Mouse (Mus musculus): Measurements from ENCODE around the gene Nfkbie. TPM values are rescaled to one million over a fixed set of nuclear protein-coding genes. Genes with fewer than 3 reads are reported as not detected.

Nfkbie gene
- total and polyA plus RNA-seq, 3 experiments = 3.0 to 5.6 (median 5.2) TPM

DNA sequence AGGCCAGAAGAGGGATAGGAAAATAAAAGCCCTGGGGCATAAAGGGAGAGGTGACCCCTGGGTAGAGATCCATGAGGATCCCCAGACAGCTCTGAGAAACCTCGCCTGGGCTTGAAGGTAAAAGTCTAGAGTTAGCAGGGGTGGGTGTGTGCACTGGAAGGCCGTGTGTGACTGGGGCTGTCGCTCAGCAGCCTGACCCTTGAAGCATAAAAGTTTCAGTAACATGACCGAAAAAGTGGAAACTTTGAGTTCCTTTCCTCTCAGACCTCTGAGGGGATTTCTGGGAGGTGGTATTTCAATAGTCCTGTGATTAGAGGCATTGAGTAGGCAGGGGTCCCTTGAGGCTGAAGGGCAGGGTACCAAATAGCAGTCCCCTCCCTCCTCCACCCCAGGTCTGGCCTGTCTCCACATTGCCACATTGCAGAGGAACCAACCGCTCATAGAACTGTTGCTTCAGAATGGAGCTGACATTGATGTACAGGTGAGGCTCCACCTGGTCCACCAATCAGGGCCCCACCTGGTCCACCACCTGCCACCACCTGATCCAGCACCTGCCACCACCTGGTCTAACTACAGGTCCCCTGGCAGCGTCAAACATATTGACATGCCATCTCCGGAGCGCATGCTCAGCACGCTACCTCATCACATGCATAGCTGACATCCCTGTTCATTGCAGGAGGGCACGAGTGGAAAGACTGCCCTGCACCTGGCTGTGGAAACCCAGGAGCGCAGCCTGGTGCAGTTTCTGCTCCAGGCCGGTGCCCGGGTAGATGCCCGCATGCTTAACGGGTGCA lies 4.4 kb downstream of the Nfkbie start:
- DNase-seq = peak; percentile 8

DNA sequence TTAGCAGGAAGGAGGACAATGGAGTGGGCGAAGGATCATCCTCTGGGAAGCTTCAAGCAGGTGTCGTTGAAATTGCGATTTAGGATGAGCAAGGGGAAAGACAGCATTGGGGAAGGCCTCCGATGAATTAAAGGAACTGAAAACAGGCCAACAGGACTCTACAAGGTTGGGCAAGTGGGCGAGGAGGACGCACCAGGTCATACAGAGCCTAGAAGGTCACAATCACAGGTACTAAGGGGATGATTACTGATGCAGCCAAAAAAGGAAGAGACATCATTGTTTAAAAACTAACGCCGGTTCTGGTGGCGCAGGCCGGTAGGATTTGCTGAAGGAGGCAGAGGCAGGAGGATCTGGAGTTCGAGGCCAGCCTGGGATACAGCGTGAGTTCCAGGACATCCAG lies 7.7 kb downstream of the Nfkbie start:
- peak; percentile 3 for DNase-seq

DNA sequence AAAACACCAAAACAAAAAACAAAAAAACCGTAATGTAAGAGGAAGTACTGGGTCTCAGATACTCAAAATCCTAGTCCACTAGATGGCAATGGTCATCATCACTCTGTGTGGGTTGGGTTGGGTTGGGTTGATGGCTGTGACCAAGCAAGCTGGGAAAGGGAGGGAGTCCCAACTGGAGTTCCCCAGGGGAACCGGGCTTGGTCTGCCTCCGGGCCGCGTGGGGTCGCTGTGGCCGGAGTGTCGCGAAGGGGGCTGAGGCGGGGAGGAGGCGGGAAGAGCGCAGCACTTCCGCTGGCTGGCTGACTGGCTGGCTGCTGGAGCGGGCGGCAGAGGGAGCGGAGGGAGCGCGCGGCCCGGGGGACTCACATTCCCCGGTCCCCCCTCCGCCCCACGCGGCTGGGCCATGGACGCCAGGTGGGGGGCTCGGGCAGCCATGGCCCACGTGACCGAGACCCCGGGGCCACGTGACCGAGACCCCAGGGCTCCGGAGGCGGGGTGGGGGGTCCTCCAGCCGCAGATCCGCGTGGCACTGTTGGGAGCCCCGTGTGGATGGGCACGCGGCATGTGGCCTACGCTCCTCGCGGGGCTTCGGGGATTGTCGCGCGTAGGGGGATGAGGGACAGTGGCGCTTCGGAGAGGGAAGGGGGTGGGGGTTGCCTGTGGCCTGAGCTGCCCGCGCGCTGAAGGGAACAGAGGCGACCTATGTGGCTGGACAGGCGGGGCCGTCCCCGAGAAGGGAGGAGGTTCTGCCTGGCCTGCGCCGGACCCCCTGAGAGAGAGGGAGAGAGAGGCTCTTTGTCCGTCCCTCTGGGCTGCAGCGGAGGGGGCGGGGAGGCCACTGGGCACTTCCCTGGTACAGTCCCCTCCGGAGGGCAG lies 8.4 kb downstream of the Nfkbie start, which contains the start of gene Slc35b2:
TSS of gene Slc35b2 (plus strand) at position 220 of the 876 bp plus-strand sequence.
- peak; percentile 98 for DNase-seq

DNA sequence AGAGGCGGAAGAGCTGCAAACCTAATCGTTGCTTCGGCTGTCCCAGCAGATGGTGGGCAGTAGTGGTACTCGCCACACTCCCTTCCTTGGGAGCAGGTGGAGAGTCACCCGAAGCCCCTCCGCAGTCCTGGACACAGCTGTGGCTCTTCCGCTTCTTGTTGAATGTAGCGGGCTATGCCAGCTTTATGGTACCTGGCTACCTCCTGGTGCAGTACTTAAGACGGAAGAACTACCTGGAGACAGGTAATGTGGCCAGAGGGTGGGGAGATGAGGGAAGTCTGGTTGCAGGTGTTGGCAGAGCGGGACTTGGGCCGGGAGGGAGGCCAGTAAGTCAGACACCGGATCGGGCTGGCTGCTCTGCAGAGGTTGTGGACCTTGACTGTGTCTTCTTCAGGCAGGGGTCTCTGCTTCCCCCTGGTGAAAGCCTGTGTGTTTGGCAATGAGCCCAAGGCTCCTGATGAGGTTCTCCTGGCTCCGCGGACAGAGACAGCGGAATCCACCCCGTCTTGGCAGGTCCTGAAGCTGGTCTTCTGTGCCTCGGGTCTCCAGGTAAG lies 9.1 kb downstream of the Nfkbie start:
- DNase-seq = peak; percentile 51

DNA sequence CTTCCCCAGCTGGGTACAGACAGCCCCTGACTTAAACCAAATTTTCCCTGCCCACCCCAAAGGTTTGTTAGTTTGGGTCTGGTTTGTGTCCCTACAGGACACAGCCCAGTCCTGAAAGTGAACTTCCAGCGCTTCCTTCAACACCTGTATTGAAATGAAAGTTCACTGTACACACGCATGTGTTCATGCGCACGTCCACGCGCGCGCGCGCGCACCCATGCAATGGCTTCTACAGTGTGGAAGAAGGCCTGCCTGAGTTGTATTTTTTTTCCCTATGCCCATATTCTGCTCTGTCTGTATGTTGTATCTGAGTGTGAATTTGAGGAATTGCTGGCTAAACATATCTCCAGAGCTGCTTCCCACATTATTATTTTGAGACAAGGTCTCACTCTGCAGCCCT lies 9.6 kb downstream of the Nfkbie start:
- no peak for DNase-seq

DNA sequence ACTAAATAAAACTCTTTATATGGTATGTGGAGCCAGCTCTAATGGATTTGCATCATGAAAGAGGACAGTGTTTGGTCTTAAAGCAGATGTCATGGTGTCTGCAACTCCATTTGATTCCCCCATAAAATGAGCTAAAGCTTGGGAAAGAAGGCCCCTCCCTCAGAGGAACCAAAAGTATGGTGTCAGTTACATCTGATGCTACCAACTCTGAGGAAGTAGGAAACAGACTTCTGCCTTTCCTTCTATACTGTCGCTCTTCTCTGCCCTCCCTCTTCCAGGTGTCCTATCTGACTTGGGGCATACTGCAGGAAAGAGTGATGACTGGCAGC lies 10.5 kb downstream of the Nfkbie start:
- no peak for DNase-seq

DNA sequence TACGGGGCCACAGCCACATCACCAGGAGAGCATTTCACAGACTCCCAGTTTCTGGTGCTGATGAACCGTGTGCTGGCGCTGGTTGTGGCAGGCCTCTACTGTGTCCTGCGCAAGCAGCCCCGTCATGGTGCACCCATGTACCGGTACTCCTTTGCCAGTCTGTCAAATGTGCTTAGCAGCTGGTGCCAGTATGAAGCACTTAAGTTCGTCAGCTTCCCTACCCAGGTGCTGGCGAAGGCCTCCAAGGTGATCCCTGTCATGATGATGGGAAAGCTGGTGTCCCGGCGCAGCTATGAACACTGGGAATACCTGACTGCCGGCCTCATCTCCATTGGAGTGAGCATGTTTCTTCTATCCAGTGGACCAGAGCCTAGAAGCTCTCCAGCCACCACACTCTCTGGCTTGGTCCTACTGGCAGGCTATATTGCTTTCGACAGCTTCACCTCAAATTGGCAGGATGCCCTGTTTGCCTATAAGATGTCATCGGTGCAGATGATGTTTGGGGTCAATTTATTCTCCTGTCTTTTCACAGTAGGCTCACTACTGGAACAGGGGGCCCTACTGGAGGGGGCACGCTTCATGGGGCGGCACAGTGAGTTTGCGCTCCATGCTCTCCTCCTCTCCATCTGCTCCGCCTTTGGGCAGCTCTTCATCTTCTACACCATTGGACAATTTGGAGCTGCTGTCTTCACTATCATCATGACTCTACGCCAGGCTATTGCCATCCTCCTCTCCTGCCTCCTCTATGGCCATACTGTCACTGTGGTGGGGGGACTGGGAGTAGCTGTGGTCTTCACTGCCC lies 11.1 kb downstream of the Nfkbie start:
- peak; percentile 45 for DNase-seq

DNA sequence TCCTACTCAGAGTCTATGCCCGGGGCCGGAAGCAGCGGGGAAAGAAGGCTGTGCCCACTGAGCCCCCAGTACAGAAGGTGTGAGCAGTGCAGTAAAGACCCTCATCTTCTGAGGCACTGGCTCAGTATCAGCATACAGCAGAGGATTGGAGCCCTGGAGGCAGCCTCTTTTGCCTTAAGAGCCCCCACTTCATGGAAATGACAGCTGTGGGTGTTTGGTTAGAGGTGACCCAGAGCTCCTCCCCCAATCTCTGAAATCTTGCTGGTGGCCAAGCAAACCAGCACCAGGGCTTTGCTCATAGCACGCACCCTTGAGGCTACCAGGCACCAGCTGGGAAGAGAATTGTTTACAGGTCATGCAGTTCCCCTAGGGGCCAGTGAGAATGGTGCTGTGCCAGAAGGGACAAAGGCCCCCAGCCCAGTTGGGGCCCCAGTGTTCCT lies 11.7 kb downstream of the Nfkbie start:
- DNase-seq = no peak

DNA sequence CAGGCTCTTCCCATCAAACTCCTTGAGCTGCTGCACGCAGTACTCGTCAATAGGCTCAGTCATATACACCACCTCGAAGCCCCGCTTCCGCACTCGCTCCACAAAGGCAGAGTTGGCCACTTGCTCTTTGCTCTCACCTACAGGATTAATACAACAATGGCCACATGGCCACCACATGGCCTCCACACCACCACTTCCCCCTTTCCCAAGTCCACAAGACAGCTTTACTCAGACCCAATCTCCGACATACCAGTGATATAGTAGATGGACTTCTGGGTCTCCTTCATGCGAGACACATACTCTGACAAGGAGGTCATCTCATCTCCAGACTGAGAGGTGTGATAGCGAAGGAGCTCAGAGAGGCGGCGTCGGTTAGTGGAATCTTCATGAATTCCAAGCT lies 13.5 kb downstream of the Nfkbie start:
- DNase-seq = peak; percentile 6

DNA sequence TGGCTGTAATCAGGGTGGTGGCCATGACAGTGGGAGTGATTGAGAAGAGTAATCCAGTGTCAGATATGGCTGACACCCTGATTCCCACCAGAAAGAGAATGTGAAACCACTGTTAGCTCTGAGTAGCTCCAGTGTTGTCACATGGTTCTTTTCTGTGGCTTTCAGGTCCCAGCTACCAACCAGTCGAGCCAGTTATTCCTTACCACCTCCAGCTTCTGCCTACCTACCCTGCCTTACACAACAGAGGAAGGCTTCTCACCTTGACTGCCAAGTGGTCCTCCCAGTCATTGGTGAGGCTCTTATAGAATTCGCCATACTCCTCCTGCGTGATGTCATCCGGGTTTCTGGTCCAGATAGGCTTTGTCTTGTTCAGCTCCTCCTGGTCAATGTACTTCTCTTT lies 14.5 kb downstream of the Nfkbie start:
- DNase-seq = peak; percentile 3

DNA sequence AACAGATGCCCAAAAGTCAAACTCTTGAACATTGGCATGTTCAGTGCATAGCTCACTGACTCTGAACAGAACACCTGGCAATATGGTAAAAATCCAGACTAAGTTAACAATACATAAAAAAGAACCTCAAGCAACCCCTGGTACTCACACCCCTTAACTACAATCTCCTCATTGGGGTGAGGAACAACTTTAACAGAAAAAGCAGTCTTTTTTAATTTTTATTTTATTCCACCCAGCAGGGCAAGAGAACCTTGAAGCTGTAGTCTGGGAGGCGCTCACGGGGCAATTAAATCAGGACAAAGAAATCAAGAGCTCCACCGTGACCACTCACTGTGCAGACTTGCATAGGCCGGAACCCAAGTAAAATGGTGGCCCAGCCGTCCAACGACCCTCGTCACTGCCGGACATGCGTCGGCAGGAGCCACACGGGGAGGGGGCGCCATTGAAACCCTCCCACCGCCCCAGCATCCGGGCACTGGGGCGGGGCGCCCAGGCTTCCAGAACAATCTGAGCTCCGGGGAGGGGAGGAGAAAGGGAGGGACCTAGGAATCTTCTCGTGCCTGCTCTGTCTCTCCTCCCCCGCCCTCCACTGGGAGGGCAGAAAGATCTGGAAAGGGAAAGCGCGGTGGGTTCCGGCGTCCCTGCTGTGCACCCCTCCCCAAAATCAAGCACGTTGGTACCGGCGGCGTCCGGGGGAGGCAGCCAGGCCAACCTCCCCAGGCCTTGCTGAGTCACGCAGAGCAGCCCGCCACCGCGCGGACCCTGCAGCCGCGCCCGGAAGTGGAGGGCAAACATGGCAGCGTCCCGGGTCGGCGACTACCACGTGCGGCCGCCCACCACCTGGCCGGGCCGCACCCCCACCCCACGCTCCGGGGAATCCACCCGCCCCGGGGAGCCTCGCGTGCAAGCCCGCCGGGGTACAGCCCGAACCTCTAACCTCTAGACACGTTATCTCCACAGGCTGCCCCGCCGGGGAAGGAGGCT lies 16.9 kb downstream of the Nfkbie start:
- DNase-seq = peak; percentile 90

DNA sequence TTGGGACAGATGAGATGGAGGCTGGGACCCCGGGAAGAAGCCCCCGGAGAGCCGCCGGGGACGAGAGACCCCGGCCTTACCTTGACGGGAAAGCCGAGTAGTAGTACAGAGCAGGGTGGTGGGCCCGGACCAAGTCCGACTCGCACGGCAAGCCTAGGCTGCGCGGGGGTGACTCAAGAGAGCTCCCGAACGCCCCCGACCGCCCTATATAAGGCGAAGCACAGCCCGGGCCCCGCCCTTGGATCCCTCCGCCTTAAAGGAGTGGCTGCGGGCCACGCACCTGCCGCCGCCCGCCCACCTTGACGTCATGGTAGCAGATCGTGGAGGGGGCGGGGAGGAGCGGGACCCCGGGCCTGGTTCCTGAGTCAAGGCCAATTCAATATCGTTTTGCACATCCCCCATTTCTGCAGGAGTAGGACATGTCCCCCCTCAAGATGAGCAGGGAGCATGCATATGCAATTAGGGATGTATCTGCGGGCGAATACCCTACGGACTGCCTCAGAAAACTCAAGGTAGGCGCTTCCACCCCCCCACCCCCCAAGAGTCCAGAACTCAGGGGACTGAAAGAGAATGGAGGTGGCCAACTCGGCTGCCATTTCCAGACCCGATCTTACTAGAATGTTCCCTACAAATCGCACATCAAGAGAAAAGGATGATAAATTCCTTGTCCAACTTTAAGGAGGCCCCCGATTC lies 17.7 kb downstream of the Nfkbie start, which contains the start of gene Hsp90ab1:
TSS of gene Hsp90ab1 (minus strand) at position 185 of the 693 bp plus-strand sequence.
- peak; percentile 99 for DNase-seq

DNA sequence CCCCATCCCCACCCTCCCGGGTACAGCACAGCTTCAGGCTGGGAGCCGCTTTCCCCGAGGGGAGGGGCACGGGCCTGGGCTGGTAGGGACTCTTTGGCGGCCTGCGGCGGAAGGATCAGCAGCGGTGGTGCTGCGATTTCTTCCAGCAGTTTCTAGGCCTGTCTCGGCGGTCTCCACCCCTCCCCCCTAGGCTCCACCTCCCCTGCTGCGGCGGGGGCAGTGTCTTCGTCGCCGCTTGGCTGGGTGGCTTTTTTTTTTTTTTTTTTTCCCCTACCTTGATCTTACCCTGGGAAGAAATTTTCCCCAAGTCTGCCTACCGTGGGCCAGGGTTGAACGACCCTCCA lies 18.2 kb downstream of the Nfkbie start:
- peak; percentile 98 for DNase-seq

DNA sequence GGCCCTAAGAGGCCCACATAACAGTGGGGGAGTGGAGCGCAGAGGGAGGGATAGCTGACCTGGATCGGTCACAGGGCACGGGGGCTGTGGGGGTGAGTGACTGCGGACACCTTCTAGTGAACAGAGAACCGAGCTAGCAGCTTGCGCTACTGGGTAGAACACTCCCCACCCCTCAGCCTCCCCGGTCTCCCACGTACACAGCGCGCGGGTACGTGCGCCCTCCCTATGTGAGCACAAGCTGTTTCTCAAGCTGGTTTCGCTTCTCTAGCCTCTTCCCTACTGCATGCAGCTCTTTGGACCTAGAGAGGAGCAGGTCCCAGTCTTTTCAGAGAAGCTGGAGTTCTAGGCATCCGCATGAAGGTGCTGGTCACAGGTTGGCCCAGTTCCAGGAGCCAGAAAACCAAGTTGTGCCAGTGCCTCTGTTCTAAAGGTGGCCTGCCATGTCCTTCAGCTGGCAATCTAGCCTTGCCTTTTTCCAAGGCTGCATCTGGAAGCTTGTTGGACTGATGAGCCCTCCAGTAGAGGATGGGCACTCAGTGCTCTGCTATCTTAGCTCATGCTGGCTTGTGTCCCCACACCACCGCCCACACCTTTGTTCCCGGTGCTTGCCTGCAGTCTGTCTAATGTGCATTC lies 18.7 kb downstream of the Nfkbie start:
- DNase-seq = peak; percentile 87

DNA sequence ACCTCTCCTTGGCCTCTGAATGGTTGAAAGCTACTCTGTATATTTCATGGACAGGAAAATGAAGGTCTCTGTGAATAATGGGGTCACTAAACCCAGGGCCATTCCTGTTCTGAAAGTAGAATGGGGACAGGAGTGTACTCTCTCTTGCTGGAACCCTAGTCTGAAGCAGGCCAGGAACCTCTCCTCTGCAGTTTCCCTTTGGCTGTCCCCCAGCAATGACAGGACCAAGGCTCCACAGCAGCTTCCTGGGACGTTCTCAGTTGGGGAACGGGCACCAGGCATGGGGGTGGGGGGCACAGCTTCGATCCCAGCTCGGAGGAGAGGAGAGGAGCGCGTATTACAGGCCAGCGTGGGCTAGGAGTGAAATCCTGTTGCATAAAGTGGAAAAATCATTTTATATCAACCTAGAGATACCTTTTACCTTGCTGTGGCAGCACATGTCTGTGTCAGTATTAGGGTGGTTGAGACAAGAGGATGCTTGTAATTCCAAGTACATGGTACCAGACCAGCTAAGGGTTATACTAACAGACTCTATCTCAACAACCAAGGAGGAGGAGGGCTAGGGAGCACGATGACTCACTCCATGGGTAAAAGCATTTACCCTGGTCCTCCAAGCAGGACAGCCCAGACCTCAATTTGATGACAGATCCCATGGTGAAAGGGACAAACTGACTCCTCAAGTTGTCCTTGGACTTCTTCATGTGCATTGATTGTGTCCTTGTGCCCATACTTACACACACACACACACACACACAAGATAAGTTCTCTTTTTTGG lies 19.8 kb downstream of the Nfkbie start:
- DNase-seq = no peak

DNA sequence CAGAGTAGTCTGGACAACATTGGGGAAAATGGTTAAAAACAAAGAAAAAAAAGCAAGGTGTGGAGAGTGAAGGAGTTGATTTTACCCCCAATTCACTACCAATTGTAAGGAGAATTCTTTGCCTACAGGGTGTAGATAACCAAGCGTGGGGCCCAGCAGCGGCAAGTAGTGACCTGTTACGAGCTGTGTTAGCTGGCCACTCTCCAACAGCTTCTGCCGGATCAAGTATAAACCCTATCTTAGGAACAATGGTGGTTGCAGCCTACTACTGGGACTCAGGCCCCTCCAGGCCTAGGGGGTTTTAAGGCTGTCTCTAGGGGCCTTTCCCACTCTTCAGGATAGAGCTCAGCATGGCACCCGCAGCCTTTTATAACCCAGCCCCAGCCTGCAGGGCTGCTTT lies 22.7 kb downstream of the Nfkbie start:
- DNase-seq = no peak

DNA sequence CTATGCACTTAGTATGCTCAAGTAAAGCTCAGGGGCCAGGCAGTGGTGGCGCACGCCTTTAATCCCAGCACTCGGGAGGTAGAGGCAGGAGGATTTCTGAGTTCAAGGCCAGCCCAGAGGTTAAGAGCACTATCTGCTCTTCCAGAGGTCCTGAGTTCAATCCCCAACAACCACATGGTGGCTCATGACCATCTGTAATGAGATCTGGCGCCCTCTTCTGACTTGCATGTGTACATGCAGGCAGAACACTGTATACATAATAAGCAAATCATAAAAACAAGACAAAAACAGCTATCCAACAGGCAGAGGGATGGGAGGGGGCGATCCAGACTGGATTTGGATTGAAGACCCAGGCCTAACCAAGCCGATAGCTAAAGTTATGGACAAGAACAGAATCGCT lies 23.3 kb downstream of the Nfkbie start:
- DNase-seq = no peak

DNA sequence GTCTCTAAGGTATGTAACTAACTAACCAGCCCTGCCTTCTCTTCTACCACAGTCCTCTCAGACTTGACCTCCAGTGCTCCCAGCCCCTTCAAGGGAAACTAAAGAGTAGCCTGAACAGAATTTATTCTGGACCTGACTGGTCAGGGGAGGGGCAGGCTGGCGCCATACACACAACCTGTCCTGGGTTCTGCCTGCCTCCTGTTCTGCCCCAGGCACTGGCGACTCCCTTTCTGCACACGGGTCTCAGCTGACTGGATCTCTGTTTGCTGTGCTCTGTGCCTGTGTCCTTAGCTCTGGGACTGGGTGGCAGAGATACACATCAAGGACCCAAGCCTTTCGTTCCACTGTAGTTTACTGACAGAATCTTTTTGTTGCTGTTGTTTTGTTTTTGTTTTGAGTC lies 24.1 kb downstream of the Nfkbie start:
- DNase-seq = no peak

DNA sequence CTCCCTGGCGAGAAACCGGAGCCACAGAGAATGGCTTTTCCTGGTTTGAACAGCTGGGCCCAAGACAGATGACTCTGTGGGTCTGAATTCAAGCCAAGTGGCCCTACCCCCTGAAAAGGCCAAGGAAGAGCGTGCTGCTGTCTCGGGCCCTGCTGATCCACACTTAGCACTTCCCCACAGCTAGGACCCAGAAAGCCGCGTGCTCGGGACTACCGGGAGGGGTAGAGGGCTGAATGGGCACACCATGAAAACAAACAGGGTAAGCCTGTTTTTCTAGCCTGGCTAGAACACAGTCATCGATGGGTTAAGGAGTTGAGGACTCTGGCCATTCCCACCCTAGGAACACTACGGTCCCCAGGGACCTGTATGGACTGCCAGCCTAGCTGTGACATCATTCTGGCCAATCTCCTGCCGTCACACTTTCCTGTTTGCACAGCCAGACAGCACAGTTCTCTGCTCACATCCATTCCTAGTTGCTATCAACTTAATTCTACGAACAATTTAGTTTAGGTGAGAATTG lies 25.5 kb downstream of the Nfkbie start:
- DNase-seq = peak; percentile 63

Data from adrenal gland, adult 2 months (tissue).